Mouse (Mus musculus): ENCODE results near the gene Pabpc4.
"Not testable (repeated sequence)": the region's sequence is repeated elsewhere in the genome, so short reads cannot be mapped to it uniquely, and the experiment has no call there.

Gene Pabpc4

GRCm38 (mm10) chr4:123247147-123247880 is 14.8 kb upstream of the Pabpc4 start:
- intact Hi-C loops (cut with DNase I): no loop called here

GRCm38 (mm10) chr4:123248971-123249567 is 13.1 kb upstream of the Pabpc4 start:
- intact Hi-C loops (cut with DNase I): loop anchor here (2.0 kb wide), 1 partner anchor 28 kb away; no protein-coding TSS in a partner anchor

- intact Hi-C loops (cut with DNase I): no loop called here
Measured at GRCm38 (mm10) chr4:123252214-123252613, 9.9 kb upstream of the Pabpc4 start.

- intact Hi-C loops (cut with DNase I): loop anchor here (2.0 kb wide), 2 partner anchors 36 to 98 kb away; no protein-coding TSS in a partner anchor
Measured at GRCm38 (mm10) chr4:123254617-123255016, 7.5 kb upstream of the Pabpc4 start.

GRCm38 (mm10) chr4:123260071-123260746 is 1.9 kb upstream of the Pabpc4 start:
- intact Hi-C loops (cut with DNase I): no loop called here

GRCm38 (mm10) chr4:123271063-123271462 is 8.9 kb downstream of the Pabpc4 start:
- intact Hi-C loops (cut with DNase I): no loop called here

GRCm38 (mm10) chr4:123280117-123280516 is 18.0 kb downstream of the Pabpc4 start:
- intact Hi-C loops (cut with DNase I): no loop called here

GRCm38 (mm10) chr4:123282500-123282899 is 20.3 kb downstream of the Pabpc4 start:
- intact Hi-C loops (cut with DNase I): no loop called here

GRCm38 (mm10) chr4:123282915-123283674 is 20.9 kb downstream of the Pabpc4 start:
- intact Hi-C loops (cut with DNase I): not testable (repeated sequence)

- intact Hi-C loops (cut with DNase I): not testable (repeated sequence)
Measured at GRCm38 (mm10) chr4:123283675-123284064, 21.5 kb downstream of the Pabpc4 start.

GRCm38 (mm10) chr4:123284731-123285624 is 22.8 kb downstream of the Pabpc4 start:
- intact Hi-C loops (cut with DNase I): no loop called here

- intact Hi-C loops (cut with DNase I): no loop called here
Measured at GRCm38 (mm10) chr4:123286790-123287189, 24.6 kb downstream of the Pabpc4 start.

GRCm38 (mm10) chr4:123289038-123289437 is 26.9 kb downstream of the Pabpc4 start:
- intact Hi-C loops (cut with DNase I): no loop called here

GRCm38 (mm10) chr4:123292390-123292789 is 30.2 kb downstream of the Pabpc4 start:
- intact Hi-C loops (cut with DNase I): no loop called here

GRCm38 (mm10) chr4:123292989-123293388 is 30.8 kb downstream of the Pabpc4 start:
- intact Hi-C loops (cut with DNase I): no loop called here

- intact Hi-C loops (cut with DNase I): no loop called here
Measured at GRCm38 (mm10) chr4:123293661-123294443, 31.7 kb downstream of the Pabpc4 start.

GRCm38 (mm10) chr4:123295026-123295425 is 32.9 kb downstream of the Pabpc4 start:
- intact Hi-C loops (cut with DNase I): not testable (repeated sequence)

- intact Hi-C loops (cut with DNase I): no loop called here
Measured at GRCm38 (mm10) chr4:123295516-123296147, 33.5 kb downstream of the Pabpc4 start.

GRCm38 (mm10) chr4:123296148-123296534 is 34.0 kb downstream of the Pabpc4 start:
- intact Hi-C loops (cut with DNase I): no loop called here
